Mouse (Mus musculus): ENCODE measurements around the gene Gm21970. TPM values are rescaled to one million over a fixed set of nuclear protein-coding genes. Genes with fewer than 3 reads are reported as not detected.
"Not testable (repeated sequence)": the region's sequence is repeated elsewhere in the genome, so short reads cannot be mapped to it uniquely, and the experiment has no call there.

Gm21970 gene
- polyA plus RNA-seq, 1 experiment from 2014 or later = not detected

DNA sequence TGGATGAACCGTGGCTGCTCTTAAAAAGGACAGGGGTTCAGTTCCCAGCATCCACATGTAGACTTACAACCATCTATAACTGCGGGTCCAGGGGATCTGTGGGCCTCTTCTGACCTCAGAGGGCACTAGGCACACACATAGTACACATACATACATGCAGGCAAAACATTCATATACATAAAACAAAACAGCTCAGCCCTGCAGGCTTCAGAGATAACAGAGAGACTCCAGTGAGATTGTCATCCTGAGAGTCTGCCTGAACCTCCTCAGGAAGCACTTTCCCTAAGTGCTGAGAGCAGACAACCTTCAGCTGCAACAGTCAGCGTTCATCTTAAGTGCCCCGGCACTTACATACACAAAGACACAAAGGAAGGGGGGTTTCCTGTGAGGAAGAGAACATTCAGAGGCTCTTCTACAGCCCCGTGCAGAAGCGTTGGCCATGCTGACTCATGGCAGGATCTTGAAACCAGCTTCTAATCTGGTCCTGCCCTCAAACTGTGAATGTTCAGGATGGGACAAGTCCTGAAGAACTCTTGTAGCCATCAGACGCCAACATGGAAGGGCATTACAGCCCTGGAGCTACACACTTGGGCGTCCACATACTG, 41.9 kb downstream of the Gm21970 start:
- no peak overlapping the region for H3K27ac ChIP-seq
- no peak overlapping the region for H3K4me3 ChIP-seq
- H3K4me2 ChIP-seq = no peak overlapping the region
- WGBS = 71% methylated on average over 8 of the region's 8 CpGs
- no peak for ATAC-seq (replicated peaks)
- H3K9ac ChIP-seq = no peak overlapping the region
- H3K36me3 ChIP-seq (replicated peaks) = no peaks in the 10 kb centered on the region
- no peaks in the 10 kb centered on the region for H3K27me3 ChIP-seq (replicated peaks)
- no peaks in the 10 kb centered on the region for H3K9me3 ChIP-seq
- H3K4me1 ChIP-seq = no peaks in the 10 kb centered on the region

DNA sequence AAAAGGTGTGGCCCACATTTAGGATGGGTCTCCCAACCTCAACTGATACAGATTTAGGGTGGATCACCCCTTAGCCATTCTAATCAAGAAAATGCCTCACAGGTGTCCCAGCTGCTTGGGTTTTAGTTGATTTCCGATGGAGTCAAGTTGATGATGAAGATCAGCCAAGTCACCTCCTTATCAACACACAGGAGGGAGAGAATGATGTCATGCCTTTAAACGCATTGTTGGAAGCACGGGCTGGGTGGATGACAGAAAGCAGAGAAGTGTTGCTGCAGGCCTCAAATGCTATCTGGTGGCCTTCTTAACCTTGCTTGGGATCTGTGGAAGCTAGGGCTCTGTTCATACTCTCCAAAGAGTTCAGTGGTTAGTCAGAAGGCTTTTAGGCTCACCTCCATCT, 42.6 kb downstream of the Gm21970 start:
- H3K9ac ChIP-seq = no peak overlapping the region
- H3K4me1 ChIP-seq = no peaks in the 10 kb centered on the region
- 95% methylated on average over 3 of the region's 3 CpGs for WGBS
- H3K9me3 ChIP-seq = no peaks in the 10 kb centered on the region
- no peak overlapping the region for H3K27ac ChIP-seq
- H3K4me3 ChIP-seq = no peak overlapping the region
- no peak overlapping the region for H3K4me2 ChIP-seq
- no peaks in the 10 kb centered on the region for H3K36me3 ChIP-seq (replicated peaks)
- no peak for ATAC-seq (replicated peaks)
- H3K27me3 ChIP-seq (replicated peaks) = no peaks in the 10 kb centered on the region

- Histone ChIP-seq H3K9me3 (no peaks in the 10 kb centered on the region), H3K4me1 (no peaks in the 10 kb centered on the region), H3K4me2 (no peak overlapping the region), H3K27me3 (replicated peaks) (no peaks in the 10 kb centered on the region), H3K27ac (no peak overlapping the region), H3K36me3 (replicated peaks) (no peaks in the 10 kb centered on the region), H3K9ac (no peak overlapping the region), H3K4me3 (no peak overlapping the region)
- ATAC-seq (replicated peaks) = no peak
- 74% methylated on average over 3 of the region's 3 CpGs for WGBS
Observed at GRCm38 (mm10) chr16:91438081-91438480, 46.6 kb downstream of the Gm21970 start.

GRCm38 (mm10) chr16:91438599-91438998, 47.1 kb downstream of the Gm21970 start:
- H3K9me3 ChIP-seq; H3K9ac ChIP-seq; H3K4me2 ChIP-seq; H3K36me3 ChIP-seq (replicated peaks); H3K4me1 ChIP-seq; ATAC-seq (replicated peaks); H3K4me3 ChIP-seq; H3K27me3 ChIP-seq (replicated peaks); H3K27ac ChIP-seq: not testable (repeated sequence)
- WGBS = 74% methylated on average over 1 of the region's 1 CpGs

GRCm38 (mm10) chr16:91441366-91441765, 49.8 kb downstream of the Gm21970 start:
- ATAC-seq (replicated peaks) = no peak
- H3K4me3 ChIP-seq = no peak overlapping the region
- WGBS = 61% methylated on average over 7 of the region's 7 CpGs
- H3K27ac ChIP-seq = no peak overlapping the region
- H3K4me2 ChIP-seq = no peak overlapping the region
- no peaks in the 10 kb centered on the region for H3K36me3 ChIP-seq (replicated peaks)
- H3K27me3 ChIP-seq (replicated peaks) = no peaks in the 10 kb centered on the region
- no peaks in the 10 kb centered on the region for H3K9me3 ChIP-seq
- H3K4me1 ChIP-seq = no peaks in the 10 kb centered on the region
- no peak overlapping the region for H3K9ac ChIP-seq

DNA sequence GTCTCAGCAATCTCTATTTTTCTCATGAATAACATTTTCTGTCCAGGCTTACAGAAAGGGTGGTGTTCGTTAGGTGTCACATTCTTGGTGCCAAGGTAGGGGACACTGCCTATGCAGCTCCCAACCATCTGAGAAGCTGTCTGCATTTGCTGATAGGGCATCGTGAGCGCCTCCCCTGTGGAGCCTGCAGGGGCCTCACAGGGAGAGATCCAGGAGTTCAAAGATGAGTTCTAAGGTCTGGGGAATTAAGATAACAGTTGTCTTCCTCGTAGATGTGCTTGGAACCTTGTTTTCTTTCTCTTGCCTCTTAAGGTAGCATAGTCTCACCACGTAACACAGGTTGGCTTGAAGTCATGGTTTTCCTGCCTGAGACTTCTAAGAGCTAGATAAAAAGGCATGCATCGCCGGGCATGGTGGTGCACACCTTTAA, 50.3 kb downstream of the Gm21970 start:
- no peak overlapping the region for H3K27ac ChIP-seq
- H3K9me3 ChIP-seq = no peaks in the 10 kb centered on the region
- no peak overlapping the region for H3K9ac ChIP-seq
- no peaks in the 10 kb centered on the region for H3K27me3 ChIP-seq (replicated peaks)
- no peaks in the 10 kb centered on the region for H3K4me1 ChIP-seq
- no peak overlapping the region for H3K4me2 ChIP-seq
- no peak for ATAC-seq (replicated peaks)
- whole genome bisulfite sequencing = 85% methylated on average over 7 of the region's 7 CpGs
- H3K36me3 ChIP-seq (replicated peaks) = no peaks in the 10 kb centered on the region
- H3K4me3 ChIP-seq = no peak overlapping the region

GRCm38 (mm10) chr16:91442446-91442845, 50.9 kb downstream of the Gm21970 start:
- H3K4me3 ChIP-seq = no peak overlapping the region
- H3K27ac ChIP-seq = no peak overlapping the region
- H3K9me3 ChIP-seq = no peaks in the 10 kb centered on the region
- H3K27me3 ChIP-seq (replicated peaks) = no peaks in the 10 kb centered on the region
- no peaks in the 10 kb centered on the region for H3K4me1 ChIP-seq
- no peak overlapping the region for H3K9ac ChIP-seq
- no peak overlapping the region for H3K4me2 ChIP-seq
- ATAC-seq (replicated peaks) = no peak
- 83% methylated on average over 4 of the region's 4 CpGs for WGBS
- no peaks in the 10 kb centered on the region for H3K36me3 ChIP-seq (replicated peaks)

DNA sequence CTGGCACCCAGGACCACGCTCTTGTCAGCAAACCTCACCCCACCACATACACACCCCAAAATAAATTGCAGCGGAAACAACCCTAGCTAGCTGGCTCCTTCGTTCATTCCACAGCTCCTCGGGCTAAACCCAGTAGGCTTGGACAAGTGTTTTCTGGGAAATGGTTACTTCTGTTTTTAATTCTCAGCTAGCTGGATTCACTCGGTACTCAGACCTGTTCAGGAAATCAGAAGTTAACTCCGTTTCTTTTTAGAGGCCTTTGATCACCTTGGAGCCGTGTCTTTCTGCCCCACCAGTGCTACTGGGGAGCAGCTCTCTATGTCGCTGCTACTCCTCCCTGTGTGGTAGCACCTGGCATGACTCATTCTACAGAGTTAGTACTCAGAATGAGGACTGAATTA, 51.7 kb downstream of the Gm21970 start:
- Histone ChIP-seq H3K9ac (no peak overlapping the region), H3K9me3 (no peaks in the 10 kb centered on the region), H3K4me1 (no peaks in the 10 kb centered on the region), H3K36me3 (replicated peaks) (no peaks in the 10 kb centered on the region), H3K27me3 (replicated peaks) (no peaks in the 10 kb centered on the region), H3K27ac (no peak overlapping the region), H3K4me2 (no peak overlapping the region), H3K4me3 (no peak overlapping the region)
- WGBS = 82% methylated on average over 8 of the region's 8 CpGs
- ATAC-seq (replicated peaks) = no peak

- Histone ChIP-seq H3K4me1 (no peaks in the 10 kb centered on the region), H3K27me3 (replicated peaks) (no peaks in the 10 kb centered on the region)
- WGBS = 84% methylated on average over 4 of the region's 4 CpGs
Observed at GRCm38 (mm10) chr16:91444847-91445246, 53.3 kb downstream of the Gm21970 start.

GRCm38 (mm10) chr16:91445566-91445965, 54.0 kb downstream of the Gm21970 start:
- Histone ChIP-seq H3K27ac (no peak overlapping the region), H3K4me2 (no peak overlapping the region), H3K9ac (no peak overlapping the region), H3K9me3 (no peaks in the 10 kb centered on the region), H3K36me3 (replicated peaks) (no peaks in the 10 kb centered on the region), H3K4me1 (no peaks in the 10 kb centered on the region), H3K4me3 (no peak overlapping the region), H3K27me3 (replicated peaks) (no peaks in the 10 kb centered on the region)
- ATAC-seq (replicated peaks) = no peak
- WGBS = 85% methylated on average over 5 of the region's 5 CpGs

More at GRCm38 (mm10) chr16:91444847-91445246, 53.3 kb downstream of the Gm21970 start:
- Histone ChIP-seq H3K4me3 (no peak overlapping the region), H3K9ac (no peak overlapping the region), H3K9me3 (no peaks in the 10 kb centered on the region), H3K36me3 (replicated peaks) (no peaks in the 10 kb centered on the region), H3K4me2 (no peak overlapping the region), H3K27ac (no peak overlapping the region)
- ATAC-seq (replicated peaks) = no peak

DNA sequence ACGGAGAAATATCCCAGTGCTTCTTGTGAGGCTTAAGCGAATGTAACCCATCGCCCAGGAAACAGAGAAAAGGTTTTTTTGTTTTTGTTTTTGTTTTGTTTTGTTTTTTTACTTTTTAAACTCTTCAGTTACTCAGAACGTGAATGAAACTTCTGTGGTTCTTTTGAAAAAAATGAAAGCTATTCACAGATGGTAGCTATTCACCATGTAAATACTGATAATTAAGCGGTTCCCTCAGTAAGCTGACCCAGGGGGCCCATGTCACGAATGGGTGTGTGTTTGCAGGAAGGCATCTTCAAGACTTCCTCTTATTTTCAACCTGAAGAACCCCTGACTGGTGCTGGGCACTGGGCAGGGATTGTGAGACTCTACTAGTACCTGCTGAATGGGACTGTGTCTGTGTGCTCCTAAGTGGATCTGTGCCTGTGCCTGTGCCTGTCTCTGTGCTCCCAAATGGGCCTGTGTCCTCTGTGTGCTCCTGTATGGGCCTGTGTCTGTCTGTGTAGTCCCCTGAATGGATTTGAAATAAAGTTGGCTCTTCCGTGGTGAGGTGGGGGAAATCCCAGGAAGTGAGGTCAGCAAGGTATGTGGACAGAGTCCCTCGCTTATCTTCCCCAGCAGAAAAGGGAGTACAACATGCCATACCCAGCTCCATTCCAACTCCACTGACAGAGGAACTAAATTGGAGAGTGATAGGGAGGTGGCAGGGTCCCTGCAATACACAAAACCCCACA, 55.4 kb downstream of the Gm21970 start:
- Histone ChIP-seq H3K9me3 (no peaks in the 10 kb centered on the region), H3K27ac (no peak overlapping the region), H3K4me3 (no peak overlapping the region), H3K36me3 (replicated peaks) (no peaks in the 10 kb centered on the region), H3K4me1 (no peaks in the 10 kb centered on the region), H3K9ac (no peak overlapping the region), H3K4me2 (no peak overlapping the region), H3K27me3 (replicated peaks) (no peaks in the 10 kb centered on the region)
- WGBS = 84% methylated on average over 8 of the region's 8 CpGs
- no peak for ATAC-seq (replicated peaks)

GRCm38 (mm10) chr16:91447512-91447900, 56.0 kb downstream of the Gm21970 start:
- 82% methylated on average over 6 of the region's 6 CpGs for WGBS
- no peaks in the 10 kb centered on the region for H3K9me3 ChIP-seq
- no peaks in the 10 kb centered on the region for H3K36me3 ChIP-seq (replicated peaks)
- H3K4me3 ChIP-seq = no peak overlapping the region
- no peak for ATAC-seq (replicated peaks)
- no peak overlapping the region for H3K27ac ChIP-seq
- no peaks in the 10 kb centered on the region for H3K27me3 ChIP-seq (replicated peaks)
- H3K4me2 ChIP-seq = no peak overlapping the region
- H3K4me1 ChIP-seq = no peaks in the 10 kb centered on the region
- no peak overlapping the region for H3K9ac ChIP-seq

GRCm38 (mm10) chr16:91448088-91448487, 56.6 kb downstream of the Gm21970 start:
- WGBS = 94% methylated on average over 5 of the region's 5 CpGs
- no peak for ATAC-seq (replicated peaks)

More at GRCm38 (mm10) chr16:91448088-91448487, 56.6 kb downstream of the Gm21970 start:
- no peaks in the 10 kb centered on the region for H3K9me3 ChIP-seq
- H3K36me3 ChIP-seq (replicated peaks) = no peaks in the 10 kb centered on the region
- no peaks in the 10 kb centered on the region for H3K27me3 ChIP-seq (replicated peaks)
- H3K9ac ChIP-seq = no peak overlapping the region
- H3K4me2 ChIP-seq = no peak overlapping the region
- H3K27ac ChIP-seq = no peak overlapping the region
- no peaks in the 10 kb centered on the region for H3K4me1 ChIP-seq
- H3K4me3 ChIP-seq = no peak overlapping the region
